19 mouse cellular contexts compared by ENCODE assay signal in genomic region chr13:83077085-83077484, GRCm38 (mm10).
DNase-seq lines count a peak whose midpoint lies in the region; ATAC-seq and TF ChIP-seq lines count a peak whose summit lies in the region.
"Had no signal": no experiment of that assay in that cellular context is flagged by ENCODE, and none has a peak within 500 bp of the region (broad histone marks: within the 10 kb centered on the region; RNA-seq: fewer than 3 reads in every experiment).

No protein-coding gene starts in this region.

- intact Hi-C loops in left cerebral cortex, adult 2 months (cut with DNase I), result loop anchor here (2.0 to 5.0 kb wide), 2 partner anchors 34 to 445 kb away; no protein-coding TSS in a partner anchor

- no peak overlapping the region for H3K4me3 ChIP-seq in left cerebral cortex, adult 2 months
- H3K4me3 ChIP-seq: embryonic facial prominence, embryonic 10.5 days; embryonic facial prominence, embryonic 12.5 days; forebrain, embryonic 13.5 days; forebrain, embryonic 15.5 days had no signal

- peak overlapping the region; percentile 86 for H3K27ac ChIP-seq in left cerebral cortex, adult 2 months
- H3K27ac ChIP-seq: embryonic facial prominence, embryonic 10.5 days; embryonic facial prominence, embryonic 12.5 days; forebrain, embryonic 13.5 days; forebrain, embryonic 15.5 days had no signal

- ATAC-seq in frontal cortex, adult (ENCODE audit: low TSS enrichment), result peak; percentile 89
- ATAC-seq: forebrain, embryonic 13.5 days; forebrain, embryonic 15.5 days; forebrain, postnatal 0 days had no signal

- no peak for TF ChIP-seq CTCF in left cerebral cortex, adult 2 months (IDR thresholded peaks at IDR 0.05)

- no peak for DNase-seq in frontal cortex, adult 2 months (ENCODE audit: extremely low spot score in 1 of 2, low spot score in 1 of 2)
- no peak for DNase-seq in left cerebral cortex, adult 2 months (ENCODE audit: extremely low spot score in 1 of 2, low spot score in 2 of 2)
- no peak for DNase-seq in left cerebral cortex, adult 11 months (ENCODE audit: low spot score)
- no peak for DNase-seq in heart, adult 8-10 months (ENCODE audit: low spot score)
- DNase-seq: adrenal gland, adult 2 months; adrenal gland, postnatal 10 days; adrenal gland, postnatal 25 days; B cell, adult 2 months; cerebellum, adult 11-12 months; cerebellum, adult 2 months; cerebellum, adult 9-10 months; cerebellum, postnatal 10 days; cerebellum, postnatal 25 days; forebrain, postnatal 0 days had no signal
